Mouse (Mus musculus) frontal cortex, postnatal 14 days (tissue): ENCODE results near the gene Ifna4.

ENCODE experiments used
- DNase-seq, 2 experiments: peaks; one replicate each; pipeline ENCODE4 v3.0.0; 2022; ENCODE audit warnings: low spot score in 2 of 2

Gene Ifna4

DNA sequence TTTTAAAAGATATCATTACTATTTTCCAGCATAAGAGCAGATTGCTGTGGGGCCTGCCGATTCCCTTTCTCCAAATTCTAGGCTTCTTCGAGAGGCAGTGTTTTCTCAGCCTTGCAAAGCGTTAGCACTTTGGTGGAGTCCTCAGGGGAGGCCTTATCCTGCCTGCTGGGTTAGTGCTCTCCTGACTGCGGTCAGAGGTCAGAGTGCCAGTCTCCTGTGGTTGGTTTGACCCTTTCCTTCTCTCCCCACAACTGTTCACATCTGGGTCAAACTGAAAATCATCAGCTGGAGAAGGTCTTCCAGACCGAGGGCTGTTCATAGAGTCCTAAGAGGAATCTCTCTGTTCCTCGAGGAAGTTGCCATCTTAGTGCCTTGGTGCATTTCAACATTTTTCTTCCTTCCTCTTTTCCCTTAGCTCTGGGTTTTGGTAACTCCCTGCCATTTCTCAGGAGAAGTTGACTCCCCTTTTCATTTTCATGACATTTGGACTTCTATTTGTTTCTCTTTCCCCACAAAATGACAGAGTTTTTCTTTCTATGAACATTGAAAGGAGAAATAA lies 23.4 kb downstream of the Ifna4 start:
- DNase-seq, result no peak

DNA sequence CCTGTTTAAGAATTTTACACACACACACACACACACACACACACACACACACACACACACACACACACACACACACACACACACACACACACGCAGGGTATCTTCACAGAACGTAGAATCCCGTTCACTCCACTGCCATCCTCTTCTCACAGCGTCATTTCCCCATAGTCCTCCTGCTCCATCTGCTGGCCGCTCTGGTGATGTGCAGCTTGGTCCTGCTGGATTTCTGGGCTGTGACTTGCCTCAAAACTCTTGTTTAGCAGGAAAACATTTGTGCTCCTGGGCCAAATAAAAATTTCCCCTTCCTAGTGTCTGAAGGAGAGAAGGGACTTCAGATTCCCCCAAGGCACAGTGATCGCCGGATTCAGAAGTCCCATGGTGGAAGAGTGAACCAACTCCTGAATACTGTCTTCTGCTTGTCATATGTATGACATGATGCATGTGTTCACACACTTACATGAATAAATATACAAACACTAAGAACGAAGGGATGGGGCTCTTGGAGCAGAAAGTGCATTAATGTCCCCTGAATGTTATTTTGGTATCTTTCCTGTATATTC lies 25.8 kb downstream of the Ifna4 start:
- DNase-seq, result peak; percentile 40 to 74

DNA sequence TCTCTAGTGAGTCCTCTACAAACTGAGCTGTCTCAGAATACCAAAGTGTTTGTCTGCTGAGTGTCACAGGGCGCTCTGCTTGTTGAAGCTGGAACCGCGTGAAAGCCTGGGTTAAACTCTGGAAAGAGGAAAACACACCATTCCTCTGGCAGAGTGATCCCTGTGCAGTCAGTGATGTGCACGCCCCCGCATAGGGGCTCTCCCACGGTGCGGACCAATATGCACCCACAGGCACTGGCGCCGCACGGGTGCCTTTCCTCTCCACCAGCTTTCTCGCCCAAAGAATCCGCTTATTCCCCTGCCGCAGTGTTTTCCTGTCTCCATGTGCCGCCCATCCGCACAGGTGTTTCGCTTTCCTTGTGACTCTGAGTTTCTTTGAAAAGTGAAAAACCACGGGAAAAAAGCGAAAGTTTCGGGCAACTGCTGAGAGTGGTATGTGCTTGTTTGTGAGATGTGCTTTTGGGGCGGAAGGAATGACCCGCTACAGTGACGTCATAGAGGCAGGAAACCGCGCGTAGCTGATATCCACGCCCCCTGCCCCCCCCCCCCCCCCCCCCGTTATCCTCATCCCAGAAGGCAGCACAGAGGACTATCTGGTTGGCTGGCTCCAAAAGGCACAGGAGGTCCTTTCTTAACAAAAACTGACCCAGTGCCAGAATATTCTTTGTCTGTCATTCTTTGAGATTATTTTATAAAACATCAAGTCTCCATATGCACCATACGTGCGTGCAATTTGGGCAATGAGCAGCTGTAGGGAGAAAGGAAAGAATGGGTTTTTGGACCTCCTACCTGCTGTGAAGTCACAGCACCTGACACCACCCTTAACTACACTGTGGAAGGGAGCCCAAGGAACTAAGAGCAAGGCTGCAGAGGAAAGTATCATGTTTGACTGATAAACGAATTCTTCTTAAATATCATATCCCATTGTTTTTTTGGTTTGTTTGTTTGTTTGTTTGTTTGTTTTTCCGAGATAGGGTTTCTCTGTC lies 26.6 kb downstream of the Ifna4 start:
- peak; percentile 5 to 15 for DNase-seq

DNA sequence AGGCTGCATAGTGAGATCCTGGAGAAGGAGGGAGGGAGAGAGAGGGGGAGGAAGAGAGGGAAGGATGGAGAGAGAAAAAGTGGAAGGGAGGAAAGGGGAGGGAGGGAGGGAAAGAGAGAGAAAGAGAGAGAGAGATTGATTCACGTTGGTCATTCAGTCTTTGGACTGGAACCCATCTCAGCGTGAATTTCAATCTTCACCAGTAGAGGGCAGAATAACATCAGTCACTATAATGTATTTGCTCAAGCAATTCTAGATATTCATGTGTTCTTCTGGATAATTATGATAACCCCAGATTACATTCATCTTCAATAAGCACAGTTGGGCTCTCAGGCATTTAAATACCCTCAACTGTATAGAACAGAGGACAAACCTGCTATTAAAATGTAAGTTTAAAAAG lies 31.0 kb downstream of the Ifna4 start:
- no peak for DNase-seq

DNA sequence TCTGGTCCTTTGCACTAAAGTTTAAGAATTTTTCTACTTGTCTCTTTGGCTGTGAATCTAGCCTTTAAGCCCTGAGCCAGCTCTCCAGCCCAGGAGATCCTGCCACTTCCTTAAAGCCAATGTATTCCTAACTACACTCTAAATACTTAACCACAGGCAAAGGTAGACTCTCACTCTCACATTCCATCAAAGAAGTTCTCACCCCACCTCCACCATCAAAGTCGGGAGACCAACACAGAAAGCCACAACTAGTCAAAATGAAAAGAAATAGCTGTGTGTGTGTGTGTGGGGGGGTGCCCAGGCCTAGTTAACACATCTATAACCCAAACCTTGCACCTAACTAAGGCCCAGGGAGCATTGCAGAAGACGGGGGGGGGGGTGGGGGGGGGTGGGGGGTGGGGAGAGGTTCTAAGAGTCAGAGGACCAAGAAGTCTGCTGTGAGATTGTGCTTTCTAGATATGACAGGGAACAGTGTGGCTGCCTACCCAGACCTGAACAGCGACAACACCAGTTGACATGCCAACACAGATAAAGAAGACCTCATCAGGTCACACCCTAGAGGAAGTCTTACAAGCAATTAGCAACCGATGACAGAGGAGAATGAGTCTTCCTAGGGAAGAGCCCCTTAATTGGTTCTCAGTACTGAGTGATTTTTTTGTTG lies 33.9 kb downstream of the Ifna4 start:
- DNase-seq, result no peak

DNA sequence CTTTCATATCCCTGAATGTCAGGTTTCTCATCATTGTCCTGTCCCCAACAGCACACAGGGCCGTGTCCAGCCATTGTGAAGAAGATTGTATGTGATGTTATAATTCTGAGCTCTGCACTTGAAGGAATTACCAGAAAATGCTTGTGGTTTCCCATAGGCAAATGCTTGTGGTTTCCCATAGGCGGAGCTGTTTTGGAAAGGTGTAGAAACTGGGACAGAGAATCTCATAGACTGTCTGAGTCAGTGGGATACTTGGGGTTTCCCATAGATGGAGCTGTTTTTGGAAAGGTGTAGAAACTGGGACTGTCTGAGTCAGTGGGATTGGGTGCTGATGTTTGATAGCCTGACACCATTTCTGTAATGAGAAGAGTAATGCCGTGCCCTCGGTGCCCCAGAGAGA lies 34.9 kb downstream of the Ifna4 start:
- no peak for DNase-seq

DNA sequence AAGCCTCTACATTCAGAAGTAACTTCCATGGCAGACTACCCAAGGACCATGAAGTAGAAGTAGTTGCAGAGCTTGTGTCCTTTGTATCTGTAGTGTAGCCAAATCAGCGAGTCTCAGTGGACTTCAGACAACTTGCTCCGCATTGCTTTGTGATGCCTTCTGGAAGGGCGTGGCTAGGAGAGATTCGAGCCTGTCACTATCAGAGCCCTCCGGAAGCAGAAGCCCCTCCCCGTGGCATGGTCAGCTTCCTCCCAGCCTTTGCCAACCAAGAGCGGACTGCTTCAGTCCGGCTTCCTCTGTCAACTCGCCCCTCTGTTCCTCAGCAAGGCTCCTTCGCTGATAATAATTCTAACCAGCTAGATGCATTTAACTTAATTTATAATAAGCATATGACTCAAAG lies 36.6 kb downstream of the Ifna4 start:
- no peak for DNase-seq

DNA sequence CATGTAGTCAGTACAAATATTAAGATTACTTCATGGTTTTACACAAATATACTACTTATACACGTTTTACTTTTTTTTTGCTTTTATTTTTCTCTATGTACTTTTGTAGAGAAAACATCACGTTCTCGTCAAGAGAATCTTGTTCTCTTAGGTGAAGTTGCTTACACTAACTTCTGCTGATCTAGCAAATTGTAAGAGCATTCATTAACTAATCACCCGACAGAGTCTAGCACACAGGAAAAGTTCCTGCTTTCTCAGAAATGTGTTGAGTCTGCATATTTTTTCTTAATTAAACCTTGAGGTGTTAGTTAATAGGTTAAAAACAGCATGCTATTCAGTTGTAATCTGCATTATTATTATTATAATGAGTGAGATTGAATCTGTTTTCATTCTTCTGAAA lies 37.1 kb downstream of the Ifna4 start:
- DNase-seq, result no peak

DNA sequence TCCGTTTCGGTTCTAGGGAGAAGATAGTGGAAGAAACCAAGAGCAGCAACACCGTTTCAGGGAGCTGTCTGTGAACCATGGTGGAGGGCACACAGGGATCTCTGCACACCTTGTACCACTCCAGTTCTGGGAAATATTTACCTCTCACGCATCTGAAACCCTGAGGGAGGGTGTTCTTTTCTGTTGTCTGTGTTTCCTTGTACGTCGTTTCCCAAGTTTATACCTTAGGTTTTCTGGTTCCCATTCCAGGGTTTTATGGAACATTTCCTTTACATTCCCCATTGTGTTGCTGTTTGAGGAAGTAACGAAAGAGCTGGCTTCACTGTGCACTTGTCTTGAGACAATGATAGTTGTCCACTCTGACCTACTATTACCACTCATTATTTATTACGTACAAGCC lies 38.4 kb downstream of the Ifna4 start, which contains the start of gene Ifne:
Gene Ifne (minus strand): TSS at position 101 of the 400 bp plus-strand sequence.
- no peak for DNase-seq

DNA sequence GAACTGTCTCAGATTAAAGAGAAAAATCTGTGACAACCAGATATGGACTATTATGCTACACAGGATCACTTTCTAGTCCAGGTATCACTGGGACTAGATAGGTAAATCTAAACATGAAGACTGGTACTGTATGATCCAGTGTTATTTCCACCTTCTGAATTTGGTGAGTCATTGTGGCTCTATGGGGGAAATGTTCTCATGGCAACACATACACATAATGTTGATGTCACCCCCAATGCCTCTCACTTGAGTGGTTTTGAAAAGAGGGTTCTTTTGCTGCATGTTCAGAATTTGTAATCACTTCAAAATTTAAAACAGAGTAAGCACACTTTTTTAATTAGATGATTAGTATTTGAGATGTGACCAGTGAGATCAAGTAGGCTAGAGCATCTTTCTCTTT lies 46.6 kb downstream of the Ifna4 start:
- no peak for DNase-seq
